In the genomic region with DNA sequence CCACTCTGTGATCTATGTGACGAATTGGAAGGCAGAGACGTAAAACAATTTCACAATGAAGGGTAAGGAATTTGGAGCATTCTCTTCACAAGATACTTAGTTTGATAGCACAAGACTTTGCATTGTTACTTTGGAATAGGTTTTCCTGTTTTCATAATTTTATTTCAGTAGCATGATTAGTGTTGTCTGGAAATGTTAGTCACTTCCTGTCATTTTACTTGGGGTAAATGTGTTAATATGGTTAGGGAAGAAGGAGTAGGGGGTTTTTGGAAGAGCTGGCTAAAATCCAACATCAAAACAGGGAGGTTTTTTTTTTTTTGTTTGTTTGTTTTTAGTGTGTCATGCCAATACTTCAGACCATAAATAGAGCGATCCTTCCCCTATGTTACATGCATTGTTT, we compare ENCODE assay signal across 30 mouse cellular contexts. TPM values are rescaled to one million over a fixed set of nuclear protein-coding genes. Genes with fewer than 3 reads are reported as not detected.
"Had no signal": no experiment of that assay in that cellular context is flagged by ENCODE, and none has a peak within 500 bp of the region (broad histone marks: within the 10 kb centered on the region; RNA-seq: fewer than 3 reads in every experiment).

No protein-coding gene starts in this region.

- DNase-seq: kidney, adult 11 months; kidney, postnatal 36 days; layer of hippocampus, postnatal 36 days; liver, embryonic 13.5 days; lung, adult 2 months; lung, postnatal 36 days; retina, postnatal 1 day; right cerebral cortex, postnatal 25 days; spleen, adult 18-20 months; thymus, postnatal 25 days had no signal

- H3K4me1 ChIP-seq: liver, embryonic 13.5 days; megakaryocyte, embryonic 14.5 days; midbrain, embryonic 10.5 days; midbrain, embryonic 13.5 days; neural tube, embryonic 13.5 days; stomach, embryonic 15.5 days had no signal

- ATAC-seq: midbrain, embryonic 13.5 days; midbrain, embryonic 16.5 days had no signal

- H3K4me3 ChIP-seq: left cerebral cortex, adult 2 months; liver, embryonic 13.5 days; megakaryocyte, embryonic 14.5 days; midbrain, embryonic 10.5 days; midbrain, embryonic 13.5 days; myocyte; neural tube, embryonic 13.5 days; stomach, embryonic 15.5 days had no signal

- H3K27ac ChIP-seq: left cerebral cortex, adult 2 months; liver, embryonic 13.5 days; midbrain, embryonic 10.5 days; midbrain, embryonic 13.5 days; neural tube, embryonic 13.5 days; stomach, embryonic 15.5 days had no signal

RNA-seq across cellular contexts. Expression of a gene that starts 46.5 kb away (rescaled TPM):
- total RNA-seq: layer of hippocampus, adult 8-10 months; layer of hippocampus, postnatal 10 days; layer of hippocampus, postnatal 36 days; left cerebral cortex, adult 2 months; left cerebral cortex, postnatal 10 days; left cerebral cortex, postnatal 36 days; monocyte, adult 5-6 weeks; neutrophil, adult 5-6 weeks had no signal
- polyA plus RNA-seq: kidney, embryonic 16.5 days; limb, embryonic 14.5 days; liver, adult 2 months; liver, embryonic 13.5 days; liver, embryonic 16.5 days; lung, adult 2 months; lung, embryonic 16.5 days; midbrain, embryonic 10.5 days; midbrain, embryonic 13.5 days; midbrain, embryonic 16.5 days; myocyte; neural tube, embryonic 13.5 days; stomach, embryonic 15.5 days; thymus, postnatal 0 days had no signal

RNA-seq across cellular contexts. Expression of a gene that starts 47.3 kb away (rescaled TPM):
- total RNA-seq: monocyte, adult 5-6 weeks; neutrophil, adult 5-6 weeks had no signal
